Mouse (Mus musculus) ES-CJ7 (cell line): ENCODE measurements at regions not wholly inside any gene's neighbourhood (a gene's known extent, or its start where the extent isn't known, plus 50 kb on each side); places are given as distances from the start of the nearest gene placed in this dataset.

Experiments used
- DNase-seq: peaks from one replicate; pipeline ENCODE4 v3.0.0; 2011; ENCODE audit warnings: low read depth, low spot score

- no peak for DNase-seq
Measured at GRCm38 (mm10) chr2:166434554-166434953, 279.1 kb downstream of the Prex1 start.

GRCm38 (mm10) chr2:166433655-166434333 lies 278.3 kb upstream of the Sulf2 start:
- DNase-seq = no peak

- DNase-seq = no peak
Measured at GRCm38 (mm10) chr2:166432948-166433654, 277.6 kb upstream of the Sulf2 start.

GRCm38 (mm10) chr2:166432531-166432930 lies 277.1 kb upstream of the Sulf2 start:
- no peak for DNase-seq

DNA sequence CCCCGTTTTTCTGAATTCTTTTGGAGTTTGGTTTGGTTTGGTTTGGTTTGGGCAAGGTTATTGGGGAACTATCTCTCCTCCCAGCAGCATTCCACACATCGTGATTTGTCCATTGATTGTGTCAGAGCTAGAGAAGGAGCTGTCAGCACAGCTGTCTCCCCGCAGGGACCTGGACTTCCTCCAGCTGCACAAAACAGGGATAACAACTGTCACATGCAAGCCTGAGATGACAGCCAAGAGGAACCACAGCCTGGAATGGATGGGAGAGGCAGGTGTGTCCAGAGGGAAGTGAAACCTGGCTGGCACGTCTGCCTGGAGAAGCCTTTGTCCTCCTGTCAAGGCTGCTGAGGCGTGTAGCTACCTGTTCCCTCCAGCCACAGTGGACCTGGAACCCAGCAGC lies 274.5 kb upstream of the Sulf2 start:
- no peak for DNase-seq

DNA sequence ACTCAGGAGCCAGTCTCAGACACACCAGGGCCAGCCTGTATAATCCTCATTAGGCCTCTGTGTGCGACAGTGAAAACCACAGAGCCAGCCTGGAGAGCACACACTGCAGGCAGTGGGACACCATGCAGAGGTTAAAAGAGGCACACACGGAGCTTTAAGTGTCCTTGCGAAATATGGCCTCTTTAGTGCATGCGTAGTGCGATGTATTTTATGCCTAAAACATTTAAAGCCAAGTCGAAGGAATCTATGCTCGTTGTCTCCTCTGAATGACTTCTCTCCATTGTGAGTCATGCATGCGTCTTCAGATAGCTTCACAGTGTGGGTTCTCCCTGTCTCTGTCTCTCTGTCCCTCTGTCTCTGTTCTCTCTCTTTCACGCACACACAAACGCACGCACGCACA lies 274.0 kb upstream of the Sulf2 start:
- DNase-seq = no peak

- no peak for DNase-seq
Measured at GRCm38 (mm10) chr2:166427390-166427789, 271.9 kb upstream of the Sulf2 start.

DNA sequence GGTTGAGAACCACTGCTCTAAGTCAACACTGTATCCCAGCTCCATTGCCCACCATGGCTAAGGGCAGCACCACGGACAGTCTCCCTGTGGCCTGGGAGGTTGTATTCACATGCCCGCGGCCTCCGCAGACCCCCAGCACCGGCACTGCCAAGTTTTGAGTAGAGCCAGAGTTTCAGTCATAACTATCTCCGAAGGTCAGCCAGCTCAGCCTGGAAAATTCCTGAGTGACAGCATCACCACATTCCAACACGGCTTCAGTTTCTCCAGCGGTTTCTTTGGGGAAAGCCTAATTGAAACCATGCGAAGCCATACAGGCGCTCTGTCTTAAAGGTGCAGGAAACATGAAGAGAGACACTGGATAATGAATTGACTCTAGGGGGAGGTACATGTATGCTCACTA lies 271.5 kb upstream of the Sulf2 start:
- DNase-seq = no peak

DNA sequence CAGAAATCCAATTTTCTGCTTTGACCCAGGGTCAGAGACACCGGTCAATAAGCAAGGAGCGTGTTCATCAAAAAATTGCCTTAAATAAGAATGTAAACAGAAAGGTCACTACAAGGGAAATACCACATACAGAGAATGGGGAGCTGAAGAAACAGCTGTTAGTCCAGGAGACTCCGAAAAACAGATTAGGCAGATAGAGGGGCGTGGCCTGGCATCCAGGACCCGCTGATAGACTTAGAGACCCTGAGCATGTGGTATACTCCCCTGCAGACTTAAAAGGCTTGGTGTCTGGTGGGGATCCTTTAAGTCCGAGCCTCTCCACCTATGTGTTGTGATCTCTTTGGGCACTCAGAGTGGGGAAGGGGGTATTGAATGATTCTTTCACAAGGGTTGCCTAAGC lies 271.0 kb upstream of the Sulf2 start:
- DNase-seq = no peak

- DNase-seq = no peak
Measured at GRCm38 (mm10) chr2:166425141-166425540, 269.7 kb upstream of the Sulf2 start.

DNA sequence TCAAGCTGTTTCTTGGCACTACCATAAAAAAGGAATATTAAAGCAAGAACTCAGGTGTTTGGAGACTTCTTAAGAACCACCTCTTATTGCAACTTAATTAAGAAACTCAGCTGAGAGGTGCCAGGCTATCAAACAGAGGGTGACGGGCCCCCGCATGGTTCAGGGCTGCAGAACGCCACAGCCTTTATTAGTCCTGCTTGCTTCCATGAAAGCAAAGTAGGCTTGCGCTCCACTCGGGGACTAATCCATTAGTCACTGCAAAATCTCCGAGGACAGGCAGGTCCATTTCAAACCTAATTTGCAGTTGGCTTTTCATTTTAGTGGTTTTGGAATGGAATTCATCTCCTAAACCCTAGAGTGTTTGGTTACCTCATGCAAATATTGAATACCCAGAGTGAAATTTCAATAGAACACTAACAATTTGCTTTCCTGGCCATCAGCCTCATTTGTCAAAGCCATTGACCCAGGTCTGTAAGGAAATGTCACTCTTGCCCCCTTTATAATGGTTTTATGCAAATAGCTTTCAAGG lies 267.7 kb upstream of the Sulf2 start:
- no peak for DNase-seq

DNA sequence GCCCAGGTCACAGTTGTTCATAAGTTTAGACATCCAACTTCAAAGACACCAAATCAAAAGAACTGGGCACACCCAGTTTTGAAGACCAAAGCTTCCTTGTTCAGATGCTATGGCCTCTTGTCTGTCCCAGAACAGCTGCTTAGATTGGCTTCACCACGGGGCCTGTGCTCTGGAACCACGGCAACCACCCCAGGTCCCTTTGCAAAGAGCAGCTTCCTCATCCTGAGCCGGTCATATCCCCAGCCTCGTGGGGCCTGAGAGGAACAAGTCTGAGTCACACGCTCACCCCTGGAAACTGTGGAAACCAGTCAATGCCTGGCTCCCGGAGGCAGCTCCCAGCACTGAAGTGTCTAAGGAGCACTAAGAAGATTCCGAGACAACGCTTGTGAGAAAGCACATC lies 264.8 kb upstream of the Sulf2 start:
- no peak for DNase-seq

GRCm38 (mm10) chr2:166419271-166419670 lies 263.8 kb upstream of the Sulf2 start:
- no peak for DNase-seq

- peak; percentile 91 for DNase-seq
Measured at GRCm38 (mm10) chr2:166418279-166418678, 262.8 kb upstream of the Sulf2 start.

DNA sequence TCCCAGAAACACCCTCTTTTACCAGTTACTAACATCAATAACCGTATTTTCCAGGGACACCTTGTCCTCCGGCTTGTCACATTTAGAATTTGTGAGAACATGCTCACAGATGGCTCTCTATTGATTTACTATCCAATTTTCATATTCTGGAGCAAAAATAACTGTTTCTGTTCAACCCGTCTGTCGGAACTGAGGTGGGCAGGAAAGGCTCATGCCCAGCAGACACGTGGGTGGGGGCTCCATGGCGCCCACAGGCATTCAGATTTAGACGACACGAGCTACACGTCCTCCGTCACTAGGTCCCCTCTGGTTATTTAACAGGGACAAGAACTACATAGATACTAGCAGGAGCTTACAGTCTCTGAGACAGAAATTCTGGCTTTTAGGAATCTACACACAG lies 262.2 kb upstream of the Sulf2 start:
- DNase-seq = no peak

DNA sequence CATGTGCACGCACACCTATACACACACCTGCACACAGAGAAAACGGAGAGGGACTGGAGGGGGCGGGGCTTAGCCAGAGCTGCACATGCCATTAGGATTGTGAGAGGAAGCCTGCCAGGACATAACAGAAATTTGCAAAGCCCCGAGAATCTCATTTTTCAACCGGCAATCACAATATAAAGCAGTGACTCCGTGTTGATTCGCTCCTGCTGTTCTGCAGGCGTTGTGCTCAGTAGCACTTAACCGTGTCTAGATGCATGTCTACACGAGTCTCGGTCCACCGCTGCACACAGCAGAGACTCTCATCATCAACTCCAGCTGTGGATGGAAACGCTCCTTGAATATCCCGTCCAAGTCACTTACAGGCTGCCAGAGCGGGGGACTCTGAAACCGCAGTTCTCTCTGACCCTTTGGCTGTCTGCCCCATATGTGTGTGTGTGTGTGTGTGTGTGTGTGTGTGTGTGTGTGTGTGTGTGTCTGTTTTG lies 260.1 kb upstream of the Sulf2 start:
- DNase-seq = no peak

- DNase-seq = peak; percentile 80
Measured at GRCm38 (mm10) chr2:166414856-166415255, 259.4 kb upstream of the Sulf2 start.

DNA sequence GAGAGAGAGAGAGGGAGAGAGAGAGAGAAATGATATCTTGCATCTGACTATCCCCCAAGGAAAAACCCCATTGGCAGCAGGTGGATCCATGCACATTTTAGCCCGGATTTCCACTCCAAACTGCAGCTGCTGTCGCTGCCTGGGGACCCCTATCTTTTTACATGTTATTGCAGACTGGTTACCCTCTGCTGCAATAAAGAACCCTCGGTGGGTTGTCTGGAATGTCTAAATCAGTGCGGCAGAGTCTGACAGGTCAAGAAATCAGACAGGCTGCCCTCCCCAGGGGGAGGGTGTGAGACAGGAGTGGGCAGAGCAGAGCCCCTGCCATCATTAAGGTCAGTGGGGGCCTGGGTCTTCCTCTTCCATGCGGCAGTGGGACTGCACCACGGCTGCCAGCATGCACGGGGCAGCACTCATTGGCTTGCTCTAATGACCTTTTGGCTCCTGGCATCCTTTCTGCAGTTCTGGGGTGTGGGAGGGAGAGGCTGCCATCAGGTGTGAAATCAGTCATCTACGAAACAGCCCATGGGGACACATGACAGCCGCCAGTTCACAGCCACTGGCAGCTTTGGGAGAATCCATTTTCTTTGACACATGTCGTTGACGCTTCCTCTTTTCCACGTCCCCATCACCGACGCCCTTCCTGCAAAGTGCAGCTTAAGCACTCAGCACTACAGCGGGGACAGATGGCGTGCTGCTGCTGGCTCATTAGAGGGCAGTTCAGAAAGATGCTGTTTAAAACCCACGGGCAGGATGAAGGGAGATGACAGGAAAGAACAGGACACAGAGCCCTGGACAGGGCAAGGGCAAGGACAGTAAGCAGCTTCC lies 256.8 kb upstream of the Sulf2 start:
- DNase-seq = no peak

DNA sequence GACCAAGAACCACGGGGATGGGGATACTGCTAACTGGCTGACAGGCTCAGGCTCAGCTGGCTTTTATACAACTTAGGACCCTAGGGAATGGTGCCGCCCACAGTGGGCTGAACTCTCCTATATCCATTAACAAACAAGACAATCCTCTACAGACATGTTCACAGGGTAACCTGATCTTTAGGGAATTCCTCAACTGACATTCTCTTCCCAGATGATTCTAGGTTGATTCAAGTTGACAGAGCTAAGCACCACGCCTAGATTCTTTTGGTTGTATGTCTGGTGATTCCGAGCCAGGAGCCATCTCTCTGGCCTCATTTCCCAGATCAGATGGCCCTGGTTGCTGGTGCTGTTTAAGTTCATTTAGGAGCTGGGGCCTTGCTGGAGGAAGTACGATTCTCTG lies 253.9 kb upstream of the Sulf2 start:
- no peak for DNase-seq

GRCm38 (mm10) chr2:166408806-166409205 lies 253.3 kb upstream of the Sulf2 start:
- DNase-seq = no peak

DNA sequence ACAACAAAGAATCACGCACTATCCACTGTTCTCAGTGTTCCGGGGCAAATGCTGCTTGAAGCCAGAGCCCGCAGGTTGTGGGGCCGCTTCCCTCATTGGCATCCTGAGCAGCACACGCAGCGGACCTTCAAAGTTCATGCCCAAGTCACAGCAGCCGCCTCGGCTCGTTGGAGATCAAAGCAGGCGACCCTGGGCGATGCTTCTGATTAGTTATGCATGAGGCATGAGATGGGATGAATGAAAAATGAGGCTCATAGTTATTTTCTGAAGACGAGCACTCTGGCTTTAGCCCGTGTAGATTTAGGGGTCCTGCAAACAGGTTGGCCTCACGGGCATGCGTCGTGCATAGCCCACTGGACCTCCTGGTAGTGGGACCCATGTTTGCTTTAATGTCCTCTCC lies 252.5 kb upstream of the Sulf2 start:
- DNase-seq = no peak

GRCm38 (mm10) chr2:166406826-166407225 lies 251.4 kb upstream of the Sulf2 start:
- DNase-seq = no peak
